Mouse (Mus musculus) cerebellum, adult 9-11 months (tissue): ENCODE measurements around the gene Idi1.
"Not testable (repeated sequence)": the region's sequence is repeated elsewhere in the genome, so short reads cannot be mapped to it uniquely, and the experiment has no call there.

Source experiments
- DNase-seq: peaks from one replicate; pipeline ENCODE4 v3.0.0; 2022

Gene Idi1

GRCm38 (mm10) chr13:8885445-8886184, at the start of gene Idi1:
Gene Idi1, plus strand, starts transcription at chr13:8885501.
- DNase-seq: peak; percentile 98

DNA sequence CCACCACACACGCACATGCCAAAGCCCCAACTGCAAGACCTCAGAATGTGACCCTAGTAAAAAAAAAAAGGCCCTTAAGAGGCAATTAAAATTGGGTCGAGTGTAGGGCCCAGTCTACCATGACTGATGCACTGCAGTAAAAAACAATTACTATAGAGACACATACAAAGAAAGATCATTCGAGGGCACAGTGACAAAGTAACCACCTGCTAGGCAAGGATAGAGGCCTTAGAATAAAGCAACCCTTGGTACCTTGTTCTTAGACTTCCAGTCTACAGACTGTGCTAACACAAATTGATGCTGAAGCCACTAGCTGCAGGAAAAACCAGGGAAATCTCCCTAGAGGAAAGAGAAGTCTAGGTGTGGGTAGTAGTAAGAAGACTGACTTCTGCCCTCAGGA, 46.9 kb upstream of the Idi1 start:
- no peak for DNase-seq

DNA sequence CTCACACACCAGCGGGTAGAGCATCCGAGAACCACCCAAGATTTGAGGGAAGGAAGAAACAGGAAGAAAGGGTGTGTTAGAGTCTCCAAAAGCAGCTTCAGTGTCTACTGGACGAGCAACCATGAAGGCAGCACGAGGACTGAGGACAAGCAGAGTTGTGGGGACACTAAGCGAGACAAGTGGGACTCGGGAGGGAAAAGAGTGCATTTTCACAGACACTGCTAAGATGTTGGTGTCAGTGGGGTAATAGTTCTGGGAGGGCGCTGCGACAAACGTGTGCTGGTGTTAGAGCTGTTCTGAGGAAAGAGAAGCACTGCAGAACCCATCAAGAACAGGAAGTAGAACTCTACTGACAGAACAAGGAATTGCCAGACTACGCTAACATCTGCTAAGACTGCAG, 46.2 kb upstream of the Idi1 start:
- DNase-seq: no peak

DNA sequence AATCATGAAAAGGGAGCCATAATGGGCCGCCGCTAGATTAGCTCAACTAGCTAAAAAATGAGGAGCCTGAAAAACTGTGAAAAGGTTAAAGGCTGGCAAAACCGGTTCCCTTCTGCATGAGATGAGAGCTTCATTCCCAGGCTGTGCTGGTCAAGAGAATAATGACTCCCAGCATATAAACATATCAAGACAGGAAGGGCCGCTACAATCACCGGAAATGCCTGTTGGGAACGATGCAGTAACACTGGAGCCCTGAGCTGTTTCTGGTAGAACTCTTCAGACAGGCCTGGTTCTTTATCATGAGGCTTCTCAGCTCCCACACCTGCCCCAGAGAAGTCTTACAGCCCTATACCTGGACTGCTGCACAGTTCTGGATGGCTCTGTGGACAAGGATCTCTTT, 45.4 kb upstream of the Idi1 start:
- no peak for DNase-seq

- DNase-seq: no peak
Measured at GRCm38 (mm10) chr13:8840941-8841340, 44.4 kb upstream of the Idi1 start.

DNA sequence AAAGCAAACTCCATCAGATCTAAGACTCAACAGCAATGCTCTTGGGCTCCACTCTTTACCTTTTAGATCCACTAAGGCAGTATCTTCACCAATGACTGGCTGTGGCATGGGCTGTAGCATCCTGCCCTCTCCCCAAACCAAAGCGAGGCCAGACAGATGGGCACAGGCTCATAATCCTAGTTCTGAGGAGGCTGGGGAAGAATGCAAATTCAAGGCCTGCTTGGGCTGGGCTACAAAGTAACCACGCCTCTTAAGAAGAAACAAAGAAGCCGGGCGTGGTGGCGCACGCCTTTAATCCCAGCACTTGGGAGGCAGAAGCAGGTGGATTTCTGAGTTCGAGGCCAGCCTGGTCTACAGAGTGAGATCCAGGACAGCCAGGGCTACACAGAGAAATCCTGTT, 43.5 kb upstream of the Idi1 start:
- DNase-seq: not testable (repeated sequence)

DNA sequence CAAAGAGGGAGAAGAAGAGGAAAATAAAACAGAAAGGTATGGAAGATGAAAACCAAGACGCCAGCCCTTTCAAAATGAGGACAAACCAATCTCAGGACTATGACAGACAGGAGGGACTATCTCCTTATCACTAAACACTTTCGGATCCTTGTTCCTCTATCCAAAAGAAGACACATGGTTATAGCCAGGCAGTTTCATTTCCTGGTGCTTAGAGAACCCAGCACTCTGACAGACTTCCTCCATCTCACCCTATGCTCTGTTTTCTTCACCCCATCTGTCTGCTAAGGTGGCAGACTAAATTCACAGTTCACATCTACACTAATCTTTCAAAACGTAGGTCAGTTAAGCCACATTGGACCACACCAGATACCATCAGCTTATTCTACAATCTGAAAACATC, 43.0 kb upstream of the Idi1 start:
- DNase-seq: no peak

- no peak for DNase-seq
Measured at GRCm38 (mm10) chr13:8847702-8848101, 37.6 kb upstream of the Idi1 start.

- no peak for DNase-seq
Measured at GRCm38 (mm10) chr13:8849311-8849710, 36.0 kb upstream of the Idi1 start.

GRCm38 (mm10) chr13:8853424-8853823, 31.9 kb upstream of the Idi1 start:
- no peak for DNase-seq

DNA sequence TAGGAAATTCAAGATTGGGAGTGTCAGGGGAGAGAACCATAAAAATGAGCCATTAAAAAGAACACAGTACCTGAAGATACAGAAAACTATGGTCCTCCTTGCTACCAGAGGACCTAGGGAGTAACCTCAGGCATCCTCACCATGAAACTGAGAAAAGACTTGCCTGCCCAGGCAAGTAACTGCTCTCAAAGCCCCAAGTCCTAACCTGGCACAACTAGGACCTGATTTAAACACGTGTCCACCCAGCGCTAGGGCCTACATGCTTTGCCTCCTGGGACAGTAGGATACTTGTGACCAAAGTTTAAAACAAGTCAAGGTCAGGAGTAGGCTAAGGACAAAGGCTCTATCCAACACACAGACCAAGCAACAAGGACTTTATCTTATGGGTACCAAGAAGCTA, 30.5 kb upstream of the Idi1 start:
- no peak for DNase-seq

- no peak for DNase-seq
Measured at GRCm38 (mm10) chr13:8858453-8858852, 26.8 kb upstream of the Idi1 start.

- no peak for DNase-seq
Measured at GRCm38 (mm10) chr13:8860861-8861260, 24.4 kb upstream of the Idi1 start.

- no peak for DNase-seq
Measured at GRCm38 (mm10) chr13:8864990-8865389, 20.3 kb upstream of the Idi1 start.

- DNase-seq: no peak
Measured at GRCm38 (mm10) chr13:8866612-8867011, 18.7 kb upstream of the Idi1 start.

DNA sequence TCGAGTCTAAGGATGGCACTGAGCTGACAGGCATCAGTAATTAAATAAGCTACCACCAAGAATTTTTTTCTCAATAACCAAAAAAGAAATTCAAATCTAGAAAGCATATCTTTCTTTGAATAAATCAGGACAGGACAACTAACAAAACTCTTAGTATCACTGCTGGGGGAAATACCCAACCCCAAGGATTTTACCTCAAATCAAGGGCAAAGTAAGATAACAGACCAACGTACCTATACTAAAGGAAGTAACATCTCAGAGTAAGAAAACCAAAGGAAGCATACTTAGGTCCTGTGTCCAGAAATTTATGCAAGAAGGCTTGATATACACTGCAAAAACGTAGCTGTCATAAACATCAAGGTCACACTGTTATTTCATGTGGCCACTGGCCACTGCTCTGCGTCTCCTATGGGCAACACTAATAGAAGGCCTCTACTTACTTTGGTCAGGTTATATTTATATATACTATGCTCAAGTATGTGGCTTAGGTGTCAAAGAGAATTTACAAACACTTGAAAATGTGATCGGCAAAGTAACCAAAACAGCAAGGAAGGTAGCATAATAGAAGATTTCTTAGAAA, 15.6 kb upstream of the Idi1 start:
- DNase-seq: no peak

GRCm38 (mm10) chr13:8870160-8870509, 15.2 kb upstream of the Idi1 start:
- no peak for DNase-seq

DNA sequence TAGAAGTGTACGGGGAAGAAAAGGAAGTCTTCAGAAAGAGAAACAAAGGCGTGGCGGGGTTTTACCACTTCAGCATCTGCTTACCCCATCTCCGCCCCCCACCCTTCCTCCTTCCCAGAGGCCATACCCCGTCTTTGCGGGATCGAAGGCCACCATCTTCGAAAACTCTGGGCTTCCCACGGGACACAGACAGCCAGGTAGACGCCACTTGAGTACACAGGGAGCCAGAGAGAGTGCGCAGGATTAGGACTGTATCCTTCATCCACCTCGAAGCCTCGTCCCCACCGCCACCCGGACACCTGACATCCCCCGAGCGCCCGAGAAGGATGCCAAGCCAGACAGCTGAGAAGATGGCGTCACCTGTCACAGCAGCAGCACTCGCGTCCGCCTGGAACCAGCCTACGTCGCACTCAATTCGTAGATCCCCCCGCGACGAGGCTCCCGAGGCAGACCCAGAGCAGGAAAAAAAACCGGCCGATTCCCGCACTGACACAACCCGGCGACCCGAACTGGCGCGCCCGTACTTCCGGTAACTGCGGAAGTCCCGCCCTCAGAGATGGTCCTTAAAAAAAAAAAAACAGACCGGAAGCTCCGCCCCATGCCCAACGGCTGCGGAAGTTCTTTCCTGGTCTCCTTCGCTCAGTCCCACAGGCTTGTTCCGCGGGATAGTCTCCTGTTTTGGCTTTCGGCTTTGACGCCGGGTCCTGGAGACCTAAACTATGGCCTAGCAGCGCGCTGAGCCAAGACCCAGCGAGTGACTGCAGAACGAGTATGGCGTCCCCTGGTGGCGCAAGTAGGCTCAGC, 14.6 kb upstream of the Idi1 start:
- peak; percentile 95 for DNase-seq

DNA sequence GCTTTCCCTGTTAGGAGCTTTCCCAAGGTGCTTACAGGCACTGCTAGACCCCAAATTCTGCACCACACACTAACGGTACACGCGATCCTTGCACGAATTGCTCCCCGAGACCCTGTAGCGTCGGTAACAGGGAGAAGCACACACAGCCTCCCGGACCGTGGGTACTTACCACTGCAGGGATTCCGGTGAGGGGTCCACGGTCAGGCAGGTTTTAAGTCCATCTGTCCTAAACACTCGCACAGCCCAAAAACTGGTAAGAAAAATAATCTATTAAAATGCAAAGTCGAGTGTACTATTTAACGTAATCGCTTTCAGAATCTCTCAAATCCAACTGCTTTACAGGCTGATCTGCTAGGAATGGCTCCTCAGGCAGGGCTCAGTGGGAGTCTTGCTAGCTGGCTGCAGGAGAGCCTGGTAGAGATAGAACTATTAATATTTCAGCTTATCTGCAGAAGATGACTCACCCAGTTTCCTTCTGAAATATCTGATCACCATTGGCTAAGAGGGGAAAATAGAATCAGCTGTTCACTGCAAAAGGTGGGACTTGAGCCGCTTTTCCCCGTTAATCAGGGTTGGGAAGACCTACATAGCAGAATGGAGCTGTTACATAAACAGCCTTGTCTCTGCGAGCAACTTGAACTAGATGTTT, 13.9 kb upstream of the Idi1 start, which contains the start of gene Wdr37:
TSS of gene Wdr37 (minus strand) at position 596 of the 649 bp plus-strand sequence.
- DNase-seq: peak; percentile 78

- no peak for DNase-seq
Measured at GRCm38 (mm10) chr13:8873776-8874175, 11.5 kb upstream of the Idi1 start.

DNA sequence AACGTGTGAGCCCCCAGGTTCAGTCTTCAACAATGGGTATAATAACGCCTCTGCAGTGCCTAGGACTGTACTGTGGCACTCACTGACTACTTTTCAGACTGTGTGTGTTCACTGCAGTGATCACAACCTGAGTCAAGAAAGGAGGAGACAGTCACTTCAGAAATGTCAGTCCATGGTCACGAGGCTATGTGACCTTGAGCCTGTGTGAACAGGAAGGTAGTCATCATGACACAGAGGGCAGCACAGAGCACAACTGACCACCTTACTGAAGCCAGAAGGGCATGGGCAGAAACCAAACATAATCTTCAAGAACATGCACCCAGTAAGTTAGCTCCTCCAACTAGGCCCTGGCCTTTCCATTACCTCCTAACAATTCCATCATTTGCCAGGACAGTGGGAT, 3.7 kb upstream of the Idi1 start:
- no peak for DNase-seq

DNA sequence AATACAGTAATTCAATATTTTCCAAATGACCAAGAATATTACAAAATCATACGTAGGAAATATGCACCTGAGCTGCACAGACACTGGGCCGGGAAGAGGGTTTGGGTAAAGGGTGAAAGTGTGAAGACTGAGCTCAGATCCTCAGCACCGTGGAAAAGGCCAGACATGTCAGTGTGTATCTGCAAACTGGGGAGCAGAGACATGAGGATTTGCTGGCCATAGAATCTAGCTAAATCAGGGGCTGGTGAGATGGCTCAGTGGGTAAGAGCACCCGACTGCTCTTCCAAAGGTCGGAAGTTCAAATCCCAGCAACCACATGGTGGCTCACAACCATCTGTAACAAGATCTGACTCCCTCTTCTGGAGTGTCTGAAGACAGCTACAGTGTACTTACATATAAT, 1.4 kb upstream of the Idi1 start:
- DNase-seq: not testable (repeated sequence)

GRCm38 (mm10) chr13:8886185-8886560, 872 bp downstream of the Idi1 start:
- DNase-seq: no peak

DNA sequence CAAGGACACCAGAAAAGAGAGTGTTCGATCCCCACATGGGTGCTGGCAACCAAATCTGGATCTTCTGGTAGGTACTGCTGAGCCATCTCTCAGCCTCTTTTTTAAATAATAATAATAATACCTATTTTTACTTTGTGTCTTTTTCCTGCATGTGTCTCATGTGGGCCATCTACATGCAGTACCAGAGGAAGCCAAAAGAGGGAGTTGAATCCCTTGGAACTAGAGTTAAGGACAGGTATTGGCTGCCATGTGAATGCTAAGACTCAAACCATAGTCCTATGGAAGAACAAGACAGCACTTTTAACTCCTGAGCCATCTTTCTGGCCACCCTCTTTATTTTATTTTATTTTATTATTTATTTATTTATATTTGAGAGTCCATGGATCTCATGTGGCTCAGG, 3.3 kb downstream of the Idi1 start:
- DNase-seq: no peak
